Mouse (Mus musculus): ENCODE results near the gene Rad51b.

Gene Rad51b

GRCm38 (mm10) chr12:79623308-79623707, 326.2 kb downstream of the Rad51b start:
- DNase-seq = no peak

GRCm38 (mm10) chr12:79625699-79626554, 328.8 kb downstream of the Rad51b start:
- DNase-seq = peak in 1 of 2 experiments; percentile 43

GRCm38 (mm10) chr12:79626555-79627080, 329.5 kb downstream of the Rad51b start:
- no peak for DNase-seq

- DNase-seq = no peak
Measured at GRCm38 (mm10) chr12:79627351-79628120, 330.5 kb downstream of the Rad51b start.

GRCm38 (mm10) chr12:79628121-79628774, 331.2 kb downstream of the Rad51b start:
- DNase-seq = no peak

- DNase-seq = no peak
Measured at GRCm38 (mm10) chr12:79629945-79630850, 333.1 kb downstream of the Rad51b start.

- DNase-seq = no peak
Measured at GRCm38 (mm10) chr12:79633458-79634106, 336.5 kb downstream of the Rad51b start.

GRCm38 (mm10) chr12:79641570-79642285, 344.6 kb downstream of the Rad51b start:
- DNase-seq = peak; percentile 60 to 65

GRCm38 (mm10) chr12:79642715-79643114, 345.6 kb downstream of the Rad51b start:
- no peak for DNase-seq

- DNase-seq = no peak
Measured at GRCm38 (mm10) chr12:79645656-79646055, 348.6 kb downstream of the Rad51b start.

- DNase-seq = peak; percentile 40 to 48
Measured at GRCm38 (mm10) chr12:79646646-79647164, 349.6 kb downstream of the Rad51b start.

- no peak for DNase-seq
Measured at GRCm38 (mm10) chr12:79647382-79647781, 350.3 kb downstream of the Rad51b start.

GRCm38 (mm10) chr12:79647976-79648375, 350.9 kb downstream of the Rad51b start:
- DNase-seq = no peak

GRCm38 (mm10) chr12:79648812-79649700, 352.0 kb downstream of the Rad51b start:
- no peak for DNase-seq

- no peak for DNase-seq
Measured at GRCm38 (mm10) chr12:79649796-79650195, 352.7 kb downstream of the Rad51b start.

- DNase-seq = no peak
Measured at GRCm38 (mm10) chr12:79655138-79655537, 358.1 kb downstream of the Rad51b start.

GRCm38 (mm10) chr12:79658861-79659260, 361.8 kb downstream of the Rad51b start:
- DNase-seq = no peak

- DNase-seq = peak in 1 of 2 experiments; percentile 21
Measured at GRCm38 (mm10) chr12:79661270-79661669, 364.2 kb downstream of the Rad51b start.

Data from lung, postnatal 4 days (tissue).